Mouse (Mus musculus): ENCODE results near the gene Smug1. TPM values are rescaled to one million over a fixed set of nuclear protein-coding genes. Genes with fewer than 3 reads are reported as not detected.

Smug1 gene
- polyA plus RNA-seq, 1 experiment, result 15.7 TPM

DNA sequence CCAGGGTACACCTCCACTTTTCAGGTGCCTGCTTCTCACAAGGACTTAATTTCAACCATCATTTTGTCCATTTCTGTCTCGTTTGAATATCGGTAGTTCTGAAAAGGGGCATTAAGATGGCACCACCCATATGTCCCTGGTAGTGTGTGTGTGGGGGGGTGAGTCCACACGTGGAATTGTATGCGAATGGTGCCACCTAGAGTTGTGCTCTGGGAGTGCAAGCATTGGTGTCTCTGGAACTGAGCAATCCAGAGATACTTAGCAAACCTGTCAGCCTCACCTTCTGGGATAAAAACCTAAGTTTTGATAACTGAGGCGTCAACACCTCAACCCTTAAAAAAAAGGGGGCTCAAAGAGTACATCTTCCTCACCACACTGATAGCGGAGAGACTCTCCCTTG, 53.8 kb downstream of the Smug1 start:
- TF ChIP-seq MYOD1 (IDR thresholded peaks at IDR 0.05; ENCODE audit: control insufficient read depth, insufficient read length, low read depth), result no peak
- TF ChIP-seq MAX (IDR thresholded peaks at IDR 0.05), result no peak
- TF ChIP-seq CEBPB (IDR thresholded peaks at IDR 0.05; ENCODE audit: low read depth), result no peak
- TF ChIP-seq USF1 (IDR thresholded peaks at IDR 0.05; ENCODE audit: low read depth), result no peak
- no peak for TF ChIP-seq FOSL1 (IDR thresholded peaks at IDR 0.05; ENCODE audit: insufficient read depth, low read length, poor library complexity, severe bottlenecking)
- TF ChIP-seq MYOG (IDR thresholded peaks at IDR 0.05; ENCODE audit: control insufficient read depth, extremely low read depth, insufficient read length), result no peak
- no peak for TF ChIP-seq CTCF (IDR thresholded peaks at IDR 0.05; ENCODE audit: control insufficient read depth, insufficient read depth, insufficient read length)
- peaks cover 4% of the 10 kb centered on the region for H3K27me3 ChIP-seq (ENCODE audit: control insufficient read depth, insufficient read depth, insufficient read length)
- no peaks in the 10 kb centered on the region for H3K36me3 ChIP-seq (ENCODE audit: control insufficient read depth, insufficient read depth)
- no peaks in the 10 kb centered on the region for H3K79me3 ChIP-seq (ENCODE audit: low read depth)
- no peaks in the 10 kb centered on the region for H3K79me2 ChIP-seq (ENCODE audit: control insufficient read depth, insufficient read depth)
- H3K4me3 ChIP-seq (ENCODE audit: insufficient read depth, poor library complexity, severe bottlenecking), result no peak overlapping the region
- H3ac ChIP-seq (ENCODE audit: control insufficient read depth, insufficient read length, low read depth), result no peak overlapping the region

DNA sequence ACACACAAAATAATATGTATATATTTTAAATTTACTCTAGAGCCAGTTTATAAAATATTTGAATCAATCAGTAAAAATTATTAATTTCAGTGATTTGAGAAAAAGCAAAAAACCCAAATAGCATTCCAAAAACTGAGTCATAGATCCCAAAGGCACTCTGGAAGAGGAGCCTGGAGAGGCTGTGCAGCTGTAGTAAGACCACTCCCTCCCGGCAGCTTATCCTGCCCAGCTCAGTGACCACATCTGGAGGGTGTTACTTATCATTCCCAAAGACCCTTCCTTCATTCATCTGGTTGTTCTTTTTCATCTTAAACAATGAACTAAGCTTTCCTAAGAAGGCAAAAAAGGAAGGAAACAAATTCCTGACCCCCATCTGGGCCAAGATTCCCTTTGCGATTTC, 54.6 kb downstream of the Smug1 start:
- Histone ChIP-seq H3K4me3 (ENCODE audit: insufficient read depth, poor library complexity, severe bottlenecking) (no peak overlapping the region), H3K79me2 (ENCODE audit: control insufficient read depth, insufficient read depth) (no peaks in the 10 kb centered on the region), H3K79me3 (ENCODE audit: low read depth) (no peaks in the 10 kb centered on the region), H3ac (ENCODE audit: control insufficient read depth, insufficient read length, low read depth) (no peak overlapping the region), H3K36me3 (ENCODE audit: control insufficient read depth, insufficient read depth) (no peaks in the 10 kb centered on the region), H3K27me3 (ENCODE audit: control insufficient read depth, insufficient read depth, insufficient read length) (peaks cover 4% of the 10 kb centered on the region)
- no peak for TF ChIP-seq MYOG (IDR thresholded peaks at IDR 0.05; ENCODE audit: control insufficient read depth, extremely low read depth, insufficient read length)
- TF ChIP-seq CTCF (IDR thresholded peaks at IDR 0.05; ENCODE audit: control insufficient read depth, insufficient read depth, insufficient read length), result no peak
- TF ChIP-seq CEBPB (IDR thresholded peaks at IDR 0.05; ENCODE audit: low read depth), result no peak
- TF ChIP-seq FOSL1 (IDR thresholded peaks at IDR 0.05; ENCODE audit: insufficient read depth, low read length, poor library complexity, severe bottlenecking), result no peak
- no peak for TF ChIP-seq USF1 (IDR thresholded peaks at IDR 0.05; ENCODE audit: low read depth)
- TF ChIP-seq MAX (IDR thresholded peaks at IDR 0.05), result no peak
- TF ChIP-seq MYOD1 (IDR thresholded peaks at IDR 0.05; ENCODE audit: control insufficient read depth, insufficient read length, low read depth), result no peak

DNA sequence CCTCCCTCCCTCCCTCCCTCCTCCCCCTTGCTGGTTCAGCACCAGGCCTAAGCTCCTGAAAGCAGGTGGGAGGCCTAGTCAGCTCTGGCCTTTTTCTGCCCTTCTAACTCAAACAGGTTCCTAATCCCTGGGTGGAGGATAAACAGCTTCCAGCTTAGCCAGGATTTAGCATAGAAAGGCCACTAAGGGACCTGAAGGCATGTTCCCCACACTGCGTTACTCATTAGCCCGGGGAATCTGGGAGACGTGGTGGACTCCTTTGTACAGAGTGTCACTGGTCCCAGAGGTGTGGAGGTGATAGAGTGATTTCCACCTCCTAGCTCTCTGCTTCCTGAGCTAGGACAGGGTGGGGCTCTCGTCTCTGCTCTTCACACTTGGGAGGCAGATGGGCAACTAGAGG, 57.0 kb downstream of the Smug1 start:
- TF ChIP-seq FOSL1 (IDR thresholded peaks at IDR 0.05; ENCODE audit: insufficient read depth, low read length, poor library complexity, severe bottlenecking) (no peak), MYOG (IDR thresholded peaks at IDR 0.05; ENCODE audit: control insufficient read depth, extremely low read depth, insufficient read length) (no peak)

DNA sequence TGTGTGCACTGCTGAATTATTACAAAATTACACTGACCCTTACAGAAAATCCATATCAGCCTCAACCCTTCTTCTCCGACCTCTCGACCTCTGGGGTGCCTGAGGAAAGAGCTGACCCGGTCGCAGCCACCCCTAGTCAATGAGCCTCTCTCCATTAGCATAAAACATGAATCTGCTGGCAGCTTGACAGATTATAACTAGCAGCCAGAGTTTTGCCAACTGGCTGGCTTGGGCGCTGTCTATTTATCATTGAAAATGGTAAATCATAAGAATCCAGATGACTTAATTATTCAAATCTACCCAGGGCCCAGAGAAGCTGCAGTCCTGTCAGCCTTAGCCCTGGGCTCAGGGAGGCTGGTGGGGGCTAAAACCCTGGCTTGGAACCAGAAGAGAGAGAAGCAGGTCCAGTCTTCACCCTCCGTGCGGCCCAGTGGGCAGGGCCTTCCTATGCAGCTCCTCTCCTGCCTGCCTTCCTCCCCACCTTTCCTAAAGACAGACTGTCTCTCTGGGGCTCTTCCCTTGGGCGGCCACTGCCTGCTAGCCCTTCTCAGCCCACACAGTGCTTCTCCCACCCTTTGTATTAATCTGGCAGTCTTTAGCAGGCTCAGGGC, 58.7 kb downstream of the Smug1 start:
- no peak for TF ChIP-seq CTCF (IDR thresholded peaks at IDR 0.05; ENCODE audit: control insufficient read depth, insufficient read depth, insufficient read length)
- Histone ChIP-seq H3K4me3 (ENCODE audit: insufficient read depth, poor library complexity, severe bottlenecking) (no peak overlapping the region), H3K36me3 (ENCODE audit: control insufficient read depth, insufficient read depth) (no peaks in the 10 kb centered on the region), H3K79me2 (ENCODE audit: control insufficient read depth, insufficient read depth) (no peaks in the 10 kb centered on the region), H3ac (ENCODE audit: control insufficient read depth, insufficient read length, low read depth) (no peak overlapping the region), H3K79me3 (ENCODE audit: low read depth) (no peaks in the 10 kb centered on the region), H3K27me3 (ENCODE audit: control insufficient read depth, insufficient read depth, insufficient read length) (no peaks in the 10 kb centered on the region)

More for the DNA sequence above, 57.0 kb downstream of the Smug1 start:
- Histone ChIP-seq H3ac (ENCODE audit: control insufficient read depth, insufficient read length, low read depth) (no peak overlapping the region), H3K27me3 (ENCODE audit: control insufficient read depth, insufficient read depth, insufficient read length) (peaks cover 4% of the 10 kb centered on the region), H3K79me2 (ENCODE audit: control insufficient read depth, insufficient read depth) (no peaks in the 10 kb centered on the region), H3K36me3 (ENCODE audit: control insufficient read depth, insufficient read depth) (no peaks in the 10 kb centered on the region), H3K4me3 (ENCODE audit: insufficient read depth, poor library complexity, severe bottlenecking) (no peak overlapping the region), H3K79me3 (ENCODE audit: low read depth) (no peaks in the 10 kb centered on the region)

DNA sequence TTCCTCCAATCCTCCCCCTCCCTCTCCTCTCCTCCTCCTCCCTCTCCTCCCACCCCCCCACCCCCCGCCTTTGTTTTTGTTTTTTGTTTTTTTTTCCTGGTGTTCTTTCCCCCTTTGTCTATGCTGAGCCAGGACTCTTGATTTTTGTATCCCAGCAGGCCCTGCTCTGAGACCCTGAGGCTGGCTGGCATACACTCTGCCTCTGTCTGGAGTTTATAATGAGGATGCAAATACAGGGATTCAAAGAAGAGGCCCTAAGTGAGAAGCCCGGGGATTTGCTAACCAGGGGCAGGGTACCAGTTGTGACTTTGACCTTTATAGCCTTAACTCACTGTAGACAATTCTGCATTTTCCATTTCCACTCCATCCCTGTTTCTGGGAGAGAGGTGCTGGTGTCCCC, 60.7 kb downstream of the Smug1 start:
- Histone ChIP-seq H3K36me3 (ENCODE audit: control insufficient read depth, insufficient read depth) (no peaks in the 10 kb centered on the region), H3ac (ENCODE audit: control insufficient read depth, insufficient read length, low read depth) (no peak overlapping the region), H3K79me3 (ENCODE audit: low read depth) (no peaks in the 10 kb centered on the region), H3K27me3 (ENCODE audit: control insufficient read depth, insufficient read depth, insufficient read length) (no peaks in the 10 kb centered on the region), H3K4me3 (ENCODE audit: insufficient read depth, poor library complexity, severe bottlenecking) (no peak overlapping the region), H3K79me2 (ENCODE audit: control insufficient read depth, insufficient read depth) (no peaks in the 10 kb centered on the region)
- TF ChIP-seq MYOD1 (IDR thresholded peaks at IDR 0.05; ENCODE audit: control insufficient read depth, insufficient read length, low read depth) (no peak), FOSL1 (IDR thresholded peaks at IDR 0.05; ENCODE audit: insufficient read depth, low read length, poor library complexity, severe bottlenecking) (no peak), MYOG (IDR thresholded peaks at IDR 0.05; ENCODE audit: control insufficient read depth, extremely low read depth, insufficient read length) (no peak), MAX (IDR thresholded peaks at IDR 0.05) (no peak), CEBPB (IDR thresholded peaks at IDR 0.05; ENCODE audit: low read depth) (no peak), USF1 (IDR thresholded peaks at IDR 0.05; ENCODE audit: low read depth) (no peak), CTCF (IDR thresholded peaks at IDR 0.05; ENCODE audit: control insufficient read depth, insufficient read depth, insufficient read length) (no peak)

Other genes starting within 250 kb of the Smug1 start
- gene Hoxc13, start 246.0 kb downstream of the Smug1 start, polyA plus RNA-seq (2012; fragmentation: generic; extraction: Trizol), result 8.2 TPM
- 4.9 TPM for gene Hoxc12, start 230.3 kb downstream of the Smug1 start, polyA plus RNA-seq (2012; fragmentation: generic; extraction: Trizol)
- 34.6 TPM for gene Hoxc11, start 212.7 kb downstream of the Smug1 start, polyA plus RNA-seq (2012; fragmentation: generic; extraction: Trizol)
- gene Hoxc10, start 200.3 kb downstream of the Smug1 start, polyA plus RNA-seq (2012; fragmentation: generic; extraction: Trizol), result 49.6 TPM
- 1.6 TPM for gene Hoxc5, start 199.6 kb downstream of the Smug1 start, polyA plus RNA-seq (2012; fragmentation: generic; extraction: Trizol)
- gene Hoxc9, start 190.7 kb downstream of the Smug1 start, polyA plus RNA-seq (2012; fragmentation: generic; extraction: Trizol), result 9.4 TPM
- 1.1 TPM for gene Hoxc8, start 176.5 kb downstream of the Smug1 start, polyA plus RNA-seq (2012; fragmentation: generic; extraction: Trizol)
- gene Hoxc6, start 168.8 kb downstream of the Smug1 start, polyA plus RNA-seq (2012; fragmentation: generic; extraction: Trizol), result 10.6 TPM
- 3.4 TPM for gene Hoxc4, start 148.2 kb downstream of the Smug1 start, polyA plus RNA-seq (2012; fragmentation: generic; extraction: Trizol)
- 52.3 TPM for gene Cbx5, start 72.7 kb upstream of the Smug1 start, polyA plus RNA-seq (2012; fragmentation: generic; extraction: Trizol)
- 625 TPM for gene Hnrnpa1, start 73.3 kb upstream of the Smug1 start, polyA plus RNA-seq (2012; fragmentation: generic; extraction: Trizol)
- 0.25 TPM for gene Nfe2, start 91.3 kb upstream of the Smug1 start, polyA plus RNA-seq (2012; fragmentation: generic; extraction: Trizol)
- 191 TPM for gene Copz1, start 105.6 kb upstream of the Smug1 start, polyA plus RNA-seq (2012; fragmentation: generic; extraction: Trizol)
- not detected for gene Gpr84, start 143.5 kb upstream of the Smug1 start, polyA plus RNA-seq (2012; fragmentation: generic; extraction: Trizol)
- 21.2 TPM for gene Zfp385a, start 173.0 kb upstream of the Smug1 start, polyA plus RNA-seq (2012; fragmentation: generic; extraction: Trizol)
- gene Itga5, start 199.7 kb upstream of the Smug1 start, polyA plus RNA-seq (2012; fragmentation: generic; extraction: Trizol), result 104 TPM

All from C2C12 (cell line).